Comparison of ENCODE assay signal across 8 mouse cellular contexts in the genomic region with DNA sequence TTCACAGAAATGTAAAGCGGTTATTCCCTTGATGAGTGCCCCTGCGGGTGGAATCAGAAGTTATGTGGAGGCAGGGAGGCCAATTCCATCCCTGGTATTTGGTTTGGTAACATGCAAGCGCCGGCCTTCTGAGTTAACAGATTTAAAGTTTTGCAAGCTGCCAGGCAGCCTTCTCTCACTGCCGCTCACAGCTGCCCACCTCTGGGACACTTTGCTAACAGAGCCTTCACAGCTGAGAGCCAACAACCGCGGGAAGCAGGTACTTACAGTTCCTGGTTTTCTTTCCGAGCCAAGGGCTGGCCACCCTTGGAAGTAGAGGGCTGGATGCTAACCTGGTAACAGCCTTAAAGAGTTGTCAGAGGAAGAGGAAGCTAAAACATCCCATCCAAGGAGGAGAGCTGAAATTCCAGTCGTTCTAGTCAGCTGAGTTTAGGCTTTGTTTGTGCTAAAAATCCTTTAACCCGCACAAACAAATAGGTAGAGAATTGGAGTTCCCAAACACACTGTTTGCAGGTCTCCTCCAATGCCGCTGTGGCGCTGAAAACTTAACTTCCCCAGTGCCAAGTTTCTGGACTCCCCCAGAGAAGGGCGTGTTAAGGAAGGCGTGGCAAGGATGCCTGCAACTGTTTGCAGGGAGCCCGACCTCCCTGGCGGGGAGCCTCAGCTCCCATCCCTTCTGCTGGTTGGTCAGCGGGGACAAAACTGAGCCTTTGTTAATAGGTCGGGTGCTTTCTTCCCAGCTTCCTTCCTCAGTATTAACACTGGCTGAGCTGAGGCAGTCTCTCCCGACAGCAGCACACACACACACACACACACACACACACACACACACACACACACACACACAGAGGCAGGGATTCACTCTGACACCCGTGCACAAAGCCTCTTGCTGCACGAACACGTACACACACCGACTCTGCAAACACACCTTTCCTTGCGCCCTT. TPM values are rescaled to one million over a fixed set of nuclear protein-coding genes. Genes with fewer than 3 reads are reported as not detected.
DNase-seq lines count a peak whose midpoint lies in the region; ATAC-seq and TF ChIP-seq lines count a peak whose summit lies in the region.
"Had no signal": no experiment of that assay in that cellular context is flagged by ENCODE, and none has a peak within 500 bp of the region (broad histone marks: within the 10 kb centered on the region; RNA-seq: fewer than 3 reads in every experiment).

A gene (minus strand): TSS at position 706 of the 944 bp plus-strand sequence.

- peak; percentile 82 for DNase-seq in brain, embryonic 14.5 days (ENCODE audit: low read depth)
- DNase-seq in heart, postnatal 14 days, result peak; percentile 52 to 59
- peak; percentile 80 for DNase-seq in kidney, postnatal 14 days
- DNase-seq in lung, postnatal 36 days, result peak; percentile 34
- DNase-seq in thymus, postnatal 4 days, result no peak

- peak within 1 kb of the TSS; percentile 57 for H3K4me2 ChIP-seq in forebrain, embryonic 12.5 days

- H3K36me3 ChIP-seq in forebrain, embryonic 12.5 days (replicated peaks), result no peaks in the 10 kb centered on the region
- H3K36me3 ChIP-seq in small intestine, adult 2 months (ENCODE audit: control insufficient read depth, insufficient read depth, low read length), result no peaks in the 10 kb centered on the region

- peak; percentile 74 for ATAC-seq in forebrain, embryonic 12.5 days (ENCODE audit: low FRiP score)

- H3K27me3 ChIP-seq in forebrain, embryonic 12.5 days, result 0 out of 2 replicates have a peak, but pooled peaks cover 15% of the 10 kb centered on the region
- H3K27me3 ChIP-seq in small intestine, adult 2 months (ENCODE audit: control insufficient read depth, insufficient read depth, low read length), result peaks cover 4% of the 10 kb centered on the region; the same call in 1 of the 2 replicates

- no peak for TF ChIP-seq POLR2A in brain, embryonic 14.5 days (IDR thresholded peaks at IDR 0.05; ENCODE audit: borderline replicate concordance, extremely low read depth, insufficient read depth, insufficient read length, poor library complexity, severe bottlenecking)
- TF ChIP-seq POLR2A in small intestine, adult 2 months (IDR thresholded peaks at IDR 0.05; ENCODE audit: low read depth, low read length), result no peak

- H3K27ac ChIP-seq in forebrain, embryonic 12.5 days, result 0 out of 2 replicates have a peak within 1 kb of the TSS, but pooled peaks have one; percentile 25
- H3K27ac ChIP-seq in small intestine, adult 2 months (ENCODE audit: insufficient read depth, low read depth, low read length), result no peak within 1 kb of the TSS
- H3K27ac ChIP-seq: macrophage had no signal

- intact Hi-C loops in heart, postnatal 14 days (cut with DNase I), result no loop called here

- H3K9ac ChIP-seq in forebrain, embryonic 12.5 days, result peak within 1 kb of the TSS; percentile 29; the same call in 1 of the 2 replicates

- peak within 1 kb of the TSS; percentile 34 for H3K4me3 ChIP-seq in forebrain, embryonic 12.5 days (replicated peaks)
- peak within 1 kb of the TSS; percentile 50 for H3K4me3 ChIP-seq in small intestine, adult 2 months (ENCODE audit: low read depth, low read length)

- no peak for TF ChIP-seq CTCF in brain, embryonic 14.5 days (IDR thresholded peaks at IDR 0.05; ENCODE audit: borderline replicate concordance, extremely low read depth, insufficient read depth, insufficient read length)
- no peak for TF ChIP-seq CTCF in small intestine, adult 2 months (IDR thresholded peaks at IDR 0.05; ENCODE audit: extremely low read depth, insufficient read length, insufficient replicate concordance, low read depth, low read length)

- no peaks in the 10 kb centered on the region for H3K9me3 ChIP-seq in forebrain, embryonic 12.5 days

- H3K4me1 ChIP-seq in forebrain, embryonic 12.5 days, result peaks cover 36% of the 10 kb centered on the region
- no peaks in the 10 kb centered on the region for H3K4me1 ChIP-seq in small intestine, adult 2 months (ENCODE audit: control insufficient read depth, insufficient read depth, insufficient read length, low read length)

- 1% methylated on average over 24 of the region's 24 CpGs for WGBS in forebrain, embryonic 12.5 days
- WGBS in small intestine, adult 2 months, result 7% methylated on average over 24 of the region's 24 CpGs

RNA-seq across cellular contexts. Expression of the gene that starts here (rescaled TPM):
- polyA plus RNA-seq in brain, embryonic 14.5 days (2012; rRNA removed), result 6.0 and 6.1 TPM in 2 replicates
- 4.1 and 5.0 TPM in 2 replicates for polyA plus RNA-seq in forebrain, embryonic 12.5 days (2016; fragmentation: Nextera tagmentation; extraction: Ambion mirVana)
- 1 to 10 TPM in 1 of 2 experiments, under 1 TPM in 1; 0.79 to 1.1 TPM for total RNA-seq in heart, postnatal 14 days (2021)
- 0.48 and 0.52 TPM in 2 replicates for polyA plus RNA-seq in small intestine, adult 2 months (2012; rRNA removed)
- polyA plus RNA-seq: macrophage had no signal
